Mouse (Mus musculus): ENCODE results near the gene Emc1. TPM values are rescaled to one million over a fixed set of nuclear protein-coding genes. Genes with fewer than 3 reads are reported as not detected.

Emc1 gene
- polyA plus RNA-seq, 1 experiment from 2014 or later, result 27.1 TPM

- H3K4me2 ChIP-seq, result no peak overlapping the region
- no peak overlapping the region for H3K27ac ChIP-seq
- H3K9ac ChIP-seq, result no peak overlapping the region
- WGBS (ENCODE audit: insufficient replicate concordance), result 51% methylated on average over 2 of the region's 2 CpGs
- no peak overlapping the region for H3K4me3 ChIP-seq
- H3K27me3 ChIP-seq (replicated peaks), result no peaks in the 10 kb centered on the region
- no peaks in the 10 kb centered on the region for H3K9me3 ChIP-seq (replicated peaks)
- peak; percentile 55 for ATAC-seq
- H3K36me3 ChIP-seq, result peaks cover 98% of the 10 kb centered on the region
- H3K4me1 ChIP-seq, result peaks cover 4% of the 10 kb centered on the region; the same call in 1 of the 2 replicates
Observed at GRCm38 (mm10) chr4:139395431-139395830, 43.0 kb downstream of the Emc1 start.

GRCm38 (mm10) chr4:139400487-139400886, 48.1 kb downstream of the Emc1 start:
- Histone ChIP-seq H3K27ac (no peak overlapping the region), H3K27me3 (replicated peaks) (no peaks in the 10 kb centered on the region), H3K4me2 (no peak overlapping the region), H3K36me3 (peaks cover 100% of the 10 kb centered on the region), H3K4me1 (no peaks in the 10 kb centered on the region), H3K9ac (no peak overlapping the region), H3K9me3 (replicated peaks) (no peaks in the 10 kb centered on the region), H3K4me3 (no peak overlapping the region)
- ATAC-seq, result 0 out of 2 replicates have a peak, but pooled peaks have one; percentile 49
- WGBS (ENCODE audit: insufficient replicate concordance), result 85% methylated on average over 5 of the region's 5 CpGs

GRCm38 (mm10) chr4:139403214-139403613, 50.8 kb downstream of the Emc1 start:
- no peak overlapping the region for H3K4me2 ChIP-seq
- no peak overlapping the region for H3K27ac ChIP-seq
- WGBS (ENCODE audit: insufficient replicate concordance), result 80% methylated on average over 14 of the region's 14 CpGs
- peaks cover 100% of the 10 kb centered on the region for H3K36me3 ChIP-seq
- H3K4me1 ChIP-seq, result no peaks in the 10 kb centered on the region
- H3K27me3 ChIP-seq (replicated peaks), result no peaks in the 10 kb centered on the region
- H3K4me3 ChIP-seq, result no peak overlapping the region
- H3K9ac ChIP-seq, result no peak overlapping the region
- no peak for ATAC-seq
- H3K9me3 ChIP-seq (replicated peaks), result no peaks in the 10 kb centered on the region

GRCm38 (mm10) chr4:139411351-139411750, 59.0 kb downstream of the Emc1 start:
- 86% methylated on average over 3 of the region's 3 CpGs for whole genome bisulfite sequencing (ENCODE audit: insufficient replicate concordance)
- Histone ChIP-seq H3K4me2 (no peak overlapping the region), H3K9ac (no peak overlapping the region), H3K4me3 (no peak overlapping the region), H3K4me1 (no peaks in the 10 kb centered on the region), H3K27me3 (replicated peaks) (no peaks in the 10 kb centered on the region), H3K36me3 (peaks cover 100% of the 10 kb centered on the region), H3K9me3 (replicated peaks) (no peaks in the 10 kb centered on the region), H3K27ac (no peak overlapping the region)
- ATAC-seq, result no peak

GRCm38 (mm10) chr4:139417868-139418267, 65.5 kb downstream of the Emc1 start:
- ATAC-seq, result no peak
- Histone ChIP-seq H3K27me3 (replicated peaks) (no peaks in the 10 kb centered on the region), H3K36me3 (peaks cover 100% of the 10 kb centered on the region), H3K4me2 (no peak overlapping the region), H3K9ac (no peak overlapping the region), H3K27ac (no peak overlapping the region), H3K4me3 (no peak overlapping the region), H3K4me1 (no peaks in the 10 kb centered on the region), H3K9me3 (replicated peaks) (no peaks in the 10 kb centered on the region)
- WGBS (ENCODE audit: insufficient replicate concordance), result 56% methylated on average over 1 of the region's 1 CpGs

GRCm38 (mm10) chr4:139421621-139422020, 69.2 kb downstream of the Emc1 start:
- Histone ChIP-seq H3K4me3 (no peak overlapping the region), H3K27ac (no peak overlapping the region)

GRCm38 (mm10) chr4:139422409-139422808, 70.0 kb downstream of the Emc1 start:
- Histone ChIP-seq H3K27me3 (replicated peaks) (no peaks in the 10 kb centered on the region), H3K9me3 (replicated peaks) (no peaks in the 10 kb centered on the region), H3K4me3 (no peak overlapping the region), H3K4me1 (no peaks in the 10 kb centered on the region), H3K4me2 (no peak overlapping the region), H3K27ac (no peak overlapping the region), H3K9ac (no peak overlapping the region), H3K36me3 (peaks cover 100% of the 10 kb centered on the region)
- ATAC-seq, result no peak
- 87% methylated on average over 2 of the region's 2 CpGs for WGBS (ENCODE audit: insufficient replicate concordance)

More at GRCm38 (mm10) chr4:139421621-139422020, 69.2 kb downstream of the Emc1 start:
- peaks cover 100% of the 10 kb centered on the region for H3K36me3 ChIP-seq
- H3K9me3 ChIP-seq (replicated peaks), result no peaks in the 10 kb centered on the region
- no peak overlapping the region for H3K4me2 ChIP-seq
- no peak for ATAC-seq
- no peaks in the 10 kb centered on the region for H3K27me3 ChIP-seq (replicated peaks)
- 88% methylated on average over 7 of the region's 7 CpGs for WGBS (ENCODE audit: insufficient replicate concordance)
- H3K4me1 ChIP-seq, result no peaks in the 10 kb centered on the region
- H3K9ac ChIP-seq, result no peak overlapping the region

- Histone ChIP-seq H3K27me3 (replicated peaks) (no peaks in the 10 kb centered on the region), H3K4me2 (no peak overlapping the region), H3K27ac (no peak overlapping the region), H3K36me3 (peaks cover 100% of the 10 kb centered on the region), H3K9ac (no peak overlapping the region), H3K4me1 (no peaks in the 10 kb centered on the region), H3K4me3 (no peak overlapping the region), H3K9me3 (replicated peaks) (no peaks in the 10 kb centered on the region)
- ATAC-seq, result no peak
- WGBS (ENCODE audit: insufficient replicate concordance), result 80% methylated on average over 2 of the region's 2 CpGs
Observed at GRCm38 (mm10) chr4:139423270-139423669, 70.9 kb downstream of the Emc1 start.

Small RNA genes lying within 50 kb of the gene (microRNA-seq; reads per million reads assigned to microRNA genes)
- 3.9 reads per million, percentile 5 among the genes with 10 or more reads in this experiment for gene Gm24245
- gene Gm25732, result 1.4 reads per million

Other genes with a start within 250 kb of the Emc1 start
- gene Minos1, start 221.5 kb upstream of the Emc1 start, polyA plus RNA-seq (2016; fragmentation: Nextera tagmentation; extraction: Ambion mirVana), result 401 and 406 TPM in 2 replicates
- gene Capzb, start 159.7 kb upstream of the Emc1 start, polyA plus RNA-seq (2016; fragmentation: Nextera tagmentation; extraction: Ambion mirVana), result 208 and 209 TPM in 2 replicates
- gene Pqlc2, start 41.9 kb upstream of the Emc1 start, polyA plus RNA-seq (2016; fragmentation: Nextera tagmentation; extraction: Ambion mirVana), result 9.4 and 9.5 TPM in 2 replicates
- 43.4 and 44.0 TPM in 2 replicates for gene Akr7a5, start 41.8 kb upstream of the Emc1 start, polyA plus RNA-seq (2016; fragmentation: Nextera tagmentation; extraction: Ambion mirVana)
- gene Mrto4, start within 50 bp of the Emc1 start, polyA plus RNA-seq (2016; fragmentation: Nextera tagmentation; extraction: Ambion mirVana), result 166 and 184 TPM in 2 replicates
- gene Ubr4, start within 50 bp of the Emc1 start, polyA plus RNA-seq (2016; fragmentation: Nextera tagmentation; extraction: Ambion mirVana), result 54.7 and 55.1 TPM in 2 replicates
- gene Iffo2, start 178.0 kb downstream of the Emc1 start, polyA plus RNA-seq (2016; fragmentation: Nextera tagmentation; extraction: Ambion mirVana), result 1.8 and 2.3 TPM in 2 replicates